Mouse (Mus musculus) c-Kit-negative CD71-positive TER-119-positive erythroid progenitor cells, embryonic 14.5 days (primary cell): ENCODE data around the gene Zmiz1.

Source experiments
- DNase-seq: peaks from one replicate; pipeline ENCODE4 v3.0.0-alpha.2; 2013; ENCODE audit warnings: low read depth, low spot score

Gene Zmiz1

GRCm38 (mm10) chr14:25533631-25534395, 74.8 kb downstream of the Zmiz1 start:
- DNase-seq, result no peak

- no peak for DNase-seq
Observed at GRCm38 (mm10) chr14:25534396-25534769, 75.4 kb downstream of the Zmiz1 start.

- DNase-seq, result no peak
Observed at GRCm38 (mm10) chr14:25534918-25535582, 76.1 kb downstream of the Zmiz1 start.

GRCm38 (mm10) chr14:25535583-25535943, 76.6 kb downstream of the Zmiz1 start:
- no peak for DNase-seq

GRCm38 (mm10) chr14:25536476-25536875, 77.5 kb downstream of the Zmiz1 start:
- no peak for DNase-seq

- no peak for DNase-seq
Observed at GRCm38 (mm10) chr14:25537351-25537750, 78.4 kb downstream of the Zmiz1 start.

GRCm38 (mm10) chr14:25538522-25538921, 79.5 kb downstream of the Zmiz1 start:
- no peak for DNase-seq

- DNase-seq, result no peak
Observed at GRCm38 (mm10) chr14:25539493-25540116, 80.6 kb downstream of the Zmiz1 start.

GRCm38 (mm10) chr14:25540172-25540571, 81.2 kb downstream of the Zmiz1 start:
- no peak for DNase-seq

GRCm38 (mm10) chr14:25541213-25541612, 82.2 kb downstream of the Zmiz1 start:
- no peak for DNase-seq

GRCm38 (mm10) chr14:25543098-25543497, 84.1 kb downstream of the Zmiz1 start:
- no peak for DNase-seq

GRCm38 (mm10) chr14:25543927-25544326, 84.9 kb downstream of the Zmiz1 start:
- no peak for DNase-seq

- no peak for DNase-seq
Observed at GRCm38 (mm10) chr14:25546852-25547621, 88.1 kb downstream of the Zmiz1 start.

- no peak for DNase-seq
Observed at GRCm38 (mm10) chr14:25547882-25548281, 88.9 kb downstream of the Zmiz1 start.

GRCm38 (mm10) chr14:25548650-25549049, 89.7 kb downstream of the Zmiz1 start:
- DNase-seq, result no peak

GRCm38 (mm10) chr14:25549125-25549524, 90.1 kb downstream of the Zmiz1 start:
- DNase-seq, result no peak

- no peak for DNase-seq
Observed at GRCm38 (mm10) chr14:25549871-25550840, 91.2 kb downstream of the Zmiz1 start.

- no peak for DNase-seq
Observed at GRCm38 (mm10) chr14:25551731-25552130, 92.7 kb downstream of the Zmiz1 start.

GRCm38 (mm10) chr14:25553382-25553781, 94.4 kb downstream of the Zmiz1 start:
- no peak for DNase-seq

- DNase-seq, result no peak
Observed at GRCm38 (mm10) chr14:25554781-25555180, 95.8 kb downstream of the Zmiz1 start.

- DNase-seq, result no peak
Observed at GRCm38 (mm10) chr14:25555291-25555781, 96.4 kb downstream of the Zmiz1 start.
